Mouse (Mus musculus): ENCODE data around the gene Defb19. TPM values are rescaled to one million over a fixed set of nuclear protein-coding genes. Genes with fewer than 3 reads are reported as not detected.

The Defb19 gene
- total RNA-seq (2014; rRNA removed) (not detected in 2 replicates), polyA plus RNA-seq (2015; fragmentation: Nextera tagmentation; extraction: Ambion mirVana) (not detected in 2 replicates)

DNA sequence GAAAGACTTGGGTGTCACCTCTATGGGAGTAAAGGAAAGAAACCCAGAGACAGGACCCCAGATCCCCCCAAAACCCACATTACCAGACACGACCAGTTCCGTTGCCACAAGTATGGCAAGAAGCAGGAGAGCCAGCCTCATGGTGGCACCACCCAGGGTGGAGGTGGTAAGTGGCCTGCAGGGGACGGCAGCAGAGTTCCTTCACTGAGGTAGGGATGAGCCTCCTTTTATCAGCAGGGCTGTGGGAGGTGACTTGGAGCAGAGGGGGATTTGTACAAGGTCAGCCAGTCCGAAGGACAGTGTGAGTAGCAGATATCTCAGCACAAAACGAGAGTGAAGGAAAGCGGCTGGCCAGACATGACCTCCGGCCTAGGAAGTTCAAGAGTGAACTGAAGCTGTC lies at the start of gene Defb19:
TSS of gene Defb19 (minus strand) at position 206 of the 400 bp plus-strand sequence.
- H3K27me3 ChIP-seq (ENCODE audit: insufficient read depth, low read length): no peaks in the 10 kb centered on the region
- no peaks in the 10 kb centered on the region for H3K4me1 ChIP-seq (ENCODE audit: insufficient read depth, low read length)
- no peak within 1 kb of the TSS for H3K27ac ChIP-seq
- ATAC-seq (no peak), DNase-seq (ENCODE audit: low spot score) (no peak)
- no peak for TF ChIP-seq CTCF (IDR thresholded peaks at IDR 0.05; ENCODE audit: low read depth)
- no peaks in the 10 kb centered on the region for H3K36me3 ChIP-seq (ENCODE audit: insufficient read depth, low read length)
- H3K4me2 ChIP-seq (ENCODE audit: low read depth, low read length): no peak within 1 kb of the TSS
- 67% methylated on average over 7 of the region's 7 CpGs for WGBS
- H3K4me3 ChIP-seq (ENCODE audit: low read length): no peak within 1 kb of the TSS
- no peaks in the 10 kb centered on the region for H3K9me3 ChIP-seq (ENCODE audit: low read length)
- no peak within 1 kb of the TSS for H3K9ac ChIP-seq (replicated peaks; ENCODE audit: low read length)

DNA sequence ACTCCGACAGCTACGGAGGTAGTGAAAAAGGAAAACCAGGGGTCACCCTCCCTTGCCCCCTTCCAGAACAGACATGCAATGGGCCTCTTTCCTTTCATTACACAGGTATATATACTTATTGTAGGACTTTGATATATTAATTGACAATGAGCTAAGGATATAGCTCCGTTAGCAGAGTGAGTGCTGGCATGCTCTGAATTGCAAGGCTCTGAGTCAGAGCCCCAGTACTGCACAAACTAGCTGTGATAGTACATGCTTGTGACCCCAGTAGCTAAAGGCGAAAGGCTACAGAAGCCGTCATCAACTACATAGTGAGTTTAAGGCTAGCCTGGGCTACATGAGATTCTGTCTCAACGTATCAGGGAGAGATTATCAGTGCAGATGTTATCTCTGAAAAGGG lies 49.8 kb upstream of the Defb19 start:
- Histone ChIP-seq H3K9me3 (ENCODE audit: low read length) (no peaks in the 10 kb centered on the region), H3K9ac (replicated peaks; ENCODE audit: low read length) (no peak overlapping the region), H3K27me3 (ENCODE audit: insufficient read depth, low read length) (peaks cover 16% of the 10 kb centered on the region; the same call in 1 of the 2 replicates), H3K36me3 (ENCODE audit: insufficient read depth, low read length) (no peaks in the 10 kb centered on the region), H3K4me2 (ENCODE audit: low read depth, low read length) (no peak overlapping the region), H3K4me1 (ENCODE audit: insufficient read depth, low read length) (0 out of 2 replicates have a peak, but pooled peaks cover 8% of the 10 kb centered on the region), H3K4me3 (ENCODE audit: low read length) (no peak overlapping the region), H3K27ac (no peak overlapping the region)
- no peak for DNase-seq (ENCODE audit: low spot score)
- WGBS: 85% methylated on average over 6 of the region's 6 CpGs
- TF ChIP-seq CTCF (IDR thresholded peaks at IDR 0.05; ENCODE audit: low read depth): no peak
- no peak for ATAC-seq

DNA sequence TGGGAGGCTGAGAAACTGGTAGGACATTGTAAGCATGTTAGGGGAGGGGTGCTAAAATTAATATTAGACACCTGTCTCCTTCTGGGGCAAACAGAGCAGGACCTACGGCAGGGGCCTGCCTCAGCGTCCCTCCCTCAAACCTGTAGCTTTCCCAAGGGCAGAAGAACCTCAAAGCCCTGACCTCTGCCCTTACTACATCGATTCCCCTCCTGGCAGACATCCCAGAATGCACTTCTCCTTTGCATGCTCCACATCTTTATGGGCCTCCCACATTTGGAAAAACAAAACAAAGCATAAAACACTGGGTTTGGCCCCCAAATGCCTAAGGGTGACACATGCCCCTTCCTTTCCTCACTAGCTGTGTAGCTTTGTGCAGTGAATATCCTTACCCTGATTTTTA lies 49.1 kb upstream of the Defb19 start:
- no peak for TF ChIP-seq CTCF (IDR thresholded peaks at IDR 0.05; ENCODE audit: low read depth)
- WGBS: 68% methylated on average over 3 of the region's 3 CpGs
- ATAC-seq: no peak

DNA sequence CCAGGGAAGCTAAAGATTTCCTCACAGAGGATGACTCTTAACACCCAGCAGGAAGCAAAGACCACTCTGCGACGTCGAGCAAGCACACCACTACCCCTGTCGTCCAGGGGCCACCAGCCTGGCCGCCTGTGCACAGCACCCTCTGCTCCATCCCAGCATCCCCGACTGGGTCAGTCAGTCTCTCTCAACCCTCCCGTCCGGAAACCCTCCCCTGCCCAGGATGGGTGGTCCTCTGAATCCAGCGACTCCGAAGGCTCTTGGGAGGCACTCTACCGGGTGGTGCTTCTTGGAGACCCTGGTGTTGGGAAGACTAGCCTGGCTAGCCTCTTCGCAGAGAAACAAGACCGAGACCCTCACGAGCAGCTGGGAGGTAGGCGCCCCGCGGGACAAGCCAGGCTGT lies 48.0 kb upstream of the Defb19 start:
- Histone ChIP-seq H3K9me3 (ENCODE audit: low read length) (no peaks in the 10 kb centered on the region), H3K9ac (replicated peaks; ENCODE audit: low read length) (no peak overlapping the region), H3K4me3 (ENCODE audit: low read length) (no peak overlapping the region), H3K4me2 (ENCODE audit: low read depth, low read length) (no peak overlapping the region), H3K4me1 (ENCODE audit: insufficient read depth, low read length) (0 out of 2 replicates have a peak, but pooled peaks cover 4% of the 10 kb centered on the region), H3K27ac (no peak overlapping the region), H3K36me3 (ENCODE audit: insufficient read depth, low read length) (no peaks in the 10 kb centered on the region), H3K27me3 (ENCODE audit: insufficient read depth, low read length) (peaks cover 16% of the 10 kb centered on the region; the same call in 1 of the 2 replicates)
- WGBS: 43% methylated on average over 17 of the region's 17 CpGs
- DNase-seq (ENCODE audit: low spot score) (no peak), ATAC-seq (no peak)
- TF ChIP-seq CTCF (IDR thresholded peaks at IDR 0.05; ENCODE audit: low read depth): no peak

More for the DNA sequence above, 49.1 kb upstream of the Defb19 start:
- Histone ChIP-seq H3K4me2 (ENCODE audit: low read depth, low read length) (no peak overlapping the region), H3K36me3 (ENCODE audit: insufficient read depth, low read length) (no peaks in the 10 kb centered on the region), H3K27ac (no peak overlapping the region), H3K9me3 (ENCODE audit: low read length) (no peaks in the 10 kb centered on the region), H3K4me1 (ENCODE audit: insufficient read depth, low read length) (0 out of 2 replicates have a peak, but pooled peaks cover 8% of the 10 kb centered on the region), H3K4me3 (ENCODE audit: low read length) (no peak overlapping the region), H3K9ac (replicated peaks; ENCODE audit: low read length) (no peak overlapping the region), H3K27me3 (ENCODE audit: insufficient read depth, low read length) (peaks cover 16% of the 10 kb centered on the region; the same call in 1 of the 2 replicates)
- DNase-seq (ENCODE audit: low spot score): no peak

DNA sequence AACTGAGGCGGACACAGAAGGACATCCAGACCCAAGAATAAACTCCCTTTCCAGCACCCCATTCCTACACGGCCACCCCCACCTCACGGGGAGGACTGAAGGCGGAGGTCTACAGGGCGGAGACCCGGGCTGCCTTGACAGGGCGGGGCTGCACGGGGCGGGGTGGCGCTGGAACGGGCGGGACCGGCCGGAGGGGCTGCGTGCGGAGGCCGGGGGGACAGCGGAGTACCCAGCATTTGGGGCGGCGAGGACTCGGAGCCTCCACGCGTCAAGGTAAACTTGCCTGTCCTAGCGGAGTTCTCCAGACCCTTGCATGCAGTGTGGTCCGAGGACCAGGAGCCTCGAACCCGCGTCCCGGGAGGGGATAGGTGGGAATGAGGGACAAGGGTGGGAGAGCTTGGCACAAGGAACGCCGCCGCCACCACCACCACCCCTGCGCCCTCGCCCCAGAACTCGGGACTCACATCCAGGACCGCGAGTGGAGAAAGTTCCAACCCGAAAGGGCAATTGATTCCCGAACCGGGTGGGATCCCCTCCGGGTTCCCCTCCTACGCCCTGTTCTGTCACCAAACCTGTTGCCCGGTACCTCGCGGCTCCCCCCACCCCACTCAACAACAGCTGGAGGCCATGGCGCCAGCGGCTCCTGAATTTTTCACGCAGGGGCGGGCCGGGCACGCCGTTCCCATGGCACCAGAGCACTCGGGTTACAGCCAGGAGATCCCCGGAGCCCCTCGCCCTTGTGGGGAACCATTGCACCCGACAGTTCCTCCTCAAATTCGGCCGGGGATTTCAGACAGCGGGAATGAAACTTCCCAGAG lies 46.9 kb upstream of the Defb19 start, which contains the start of gene Rem1:
TSS of gene Rem1 (plus strand) at position 178 of the 818 bp plus-strand sequence.
- peaks cover 16% of the 10 kb centered on the region; the same call in 1 of the 2 replicates for H3K27me3 ChIP-seq (ENCODE audit: insufficient read depth, low read length)
- no peak for TF ChIP-seq CTCF (IDR thresholded peaks at IDR 0.05; ENCODE audit: low read depth)
- H3K9ac ChIP-seq (replicated peaks; ENCODE audit: low read length): peak within 1 kb of the TSS; percentile 28; the same call in 1 of the 2 replicates
- ATAC-seq (no peak), DNase-seq (ENCODE audit: low spot score) (no peak)
- H3K36me3 ChIP-seq (ENCODE audit: insufficient read depth, low read length): no peaks in the 10 kb centered on the region
- H3K4me1 ChIP-seq (ENCODE audit: insufficient read depth, low read length): 0 out of 2 replicates have a peak, but pooled peaks cover 4% of the 10 kb centered on the region
- H3K4me2 ChIP-seq (ENCODE audit: low read depth, low read length): peak within 1 kb of the TSS; percentile 67
- peak within 1 kb of the TSS; percentile 35 for H3K4me3 ChIP-seq (ENCODE audit: low read length)
- no peaks in the 10 kb centered on the region for H3K9me3 ChIP-seq (ENCODE audit: low read length)
- H3K27ac ChIP-seq: no peak within 1 kb of the TSS
- WGBS: 1% methylated on average over 56 of the region's 59 CpGs

DNA sequence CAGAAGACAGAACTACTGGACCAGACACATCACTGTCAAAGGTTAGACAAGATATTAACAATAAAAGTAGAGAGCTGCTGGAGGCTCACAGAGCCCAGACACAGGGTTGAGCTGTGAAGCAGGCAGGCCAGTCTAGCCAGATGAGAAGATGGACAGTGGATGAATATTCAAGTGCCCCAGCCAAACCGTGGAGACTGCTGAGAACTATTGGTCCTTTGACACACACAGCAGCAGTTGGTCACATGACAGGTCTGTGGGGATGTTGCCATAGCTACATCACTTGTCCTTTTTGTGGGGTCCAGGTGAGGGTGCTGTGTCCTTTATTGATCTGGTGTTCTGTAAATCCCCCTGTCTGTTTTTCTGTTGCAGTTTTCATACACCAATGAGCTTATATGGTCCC lies 45.1 kb upstream of the Defb19 start:
- H3K9me3 ChIP-seq (ENCODE audit: low read length): no peaks in the 10 kb centered on the region
- peak; percentile 18 for DNase-seq (ENCODE audit: low spot score)
- H3K4me3 ChIP-seq (ENCODE audit: low read length): no peak overlapping the region
- 0 out of 2 replicates have a peak, but pooled peaks cover 4% of the 10 kb centered on the region for H3K4me1 ChIP-seq (ENCODE audit: insufficient read depth, low read length)
- peak; percentile 62 for ATAC-seq
- no peak overlapping the region for H3K4me2 ChIP-seq (ENCODE audit: low read depth, low read length)
- H3K9ac ChIP-seq (replicated peaks; ENCODE audit: low read length): no peak overlapping the region
- 0% methylated on average over 1 of the region's 1 CpGs for WGBS
- no peaks in the 10 kb centered on the region for H3K36me3 ChIP-seq (ENCODE audit: insufficient read depth, low read length)
- H3K27ac ChIP-seq: no peak overlapping the region
- 0 out of 2 replicates have a peak, but pooled peaks have one; percentile 11 for TF ChIP-seq CTCF (IDR thresholded peaks at IDR 0.05; ENCODE audit: low read depth)
- peaks cover 16% of the 10 kb centered on the region; the same call in 1 of the 2 replicates for H3K27me3 ChIP-seq (ENCODE audit: insufficient read depth, low read length)

Measured in hindbrain, postnatal 0 days (tissue).